Mouse (Mus musculus) embryonic facial prominence, embryonic 14.5 days (tissue): Measurements from ENCODE around the gene Ptprm. TPM values are rescaled to one million over a fixed set of nuclear protein-coding genes. Genes with fewer than 3 reads are reported as not detected.

Source experiments
- ATAC-seq: fragments of 200-750 bp; cut with Nextera tagmentation; 2 replicates; pipeline ENCODE4 v1.8.0; 2017; ENCODE audit warnings: low read depth, moderate number of reproducible peaks, moderate TSS enrichment
- DNase-seq: peaks from one replicate; pipeline ENCODE4 v3.0.0-alpha.2; 2015; ENCODE audit warnings: low spot score
- H3K27ac ChIP-seq: fragments of 300-500 bp; sonication (generic); replicated peaks from 2 replicates; pipeline ENCODE4 v1.5.1; 2014; ENCODE audit warnings: low read depth, mild to moderate bottlenecking, low read length, moderate library complexity
- H3K27me3 ChIP-seq: fragments of 300-500 bp; sonication (generic); replicated peaks from 2 replicates; pipeline ENCODE4 v1.6.1; 2014; ENCODE audit warnings: low read length; ENCODE audit not compliant: control insufficient read depth, insufficient read depth
- H3K36me3 ChIP-seq: fragments of 300-500 bp; sonication (generic); 2 replicates; pipeline ENCODE4 v1.6.1; 2014; ENCODE audit warnings: low read length, mixed read lengths; ENCODE audit not compliant: control insufficient read depth, insufficient read depth
- H3K4me1 ChIP-seq: fragments of 300-500 bp; sonication (generic); 2 replicates; pipeline ENCODE4 v1.6.1; 2014; ENCODE audit warnings: antibody characterized with exemption, low read length; ENCODE audit not compliant: control insufficient read depth, insufficient read depth
- H3K4me2 ChIP-seq: fragments of 300-500 bp; sonication (generic); 2 replicates; pipeline ENCODE4 v1.6.1; 2014; ENCODE audit warnings: low read depth, mild to moderate bottlenecking, low read length, moderate library complexity, mixed read lengths
- H3K4me3 ChIP-seq: fragments of 300-500 bp; sonication (generic); 2 replicates; pipeline ENCODE4 v1.5.1; 2014; ENCODE audit warnings: low read depth, mild to moderate bottlenecking, low read length
- H3K9ac ChIP-seq: fragments of 300-500 bp; sonication (generic); 2 replicates; pipeline ENCODE4 v1.6.1; 2014; ENCODE audit warnings: low read depth, mild to moderate bottlenecking, low read length, moderate library complexity, mixed read lengths
- H3K9me3 ChIP-seq: fragments of 300-500 bp; sonication (generic); 2 replicates; pipeline ENCODE4 v1.6.1; 2016; ENCODE audit warnings: low read length; ENCODE audit not compliant: control insufficient read depth
- WGBS: fragments of 180-500 bp; shearing (Covaris S2); extraction: QIAGEN DNeasy Blood & Tissue Kit; methylation state at CpG from one replicate; pipeline ENCODE4 v1.1.7; 2014; 5-methylcytosine and 5-hydroxymethylcytosine counted together
- polyA plus RNA-seq: library from polyadenylated mRNA; unstranded; fragments of >200 nt; fragmentation: Nextera tagmentation; extraction: Ambion mirVana; gene quantifications from 2 replicates; pipeline ENCODE4 v1.2.1, GENCODE M21; 2014

Ptprm gene
- polyA plus RNA-seq, 1 experiment from 2014 or later = 20.4 TPM

GRCm38 (mm10) chr17:67209676-67210344 is 144.4 kb downstream of the Ptprm start:
- Histone ChIP-seq H3K27ac (no peak overlapping the region), H3K27me3 (no peaks in the 10 kb centered on the region), H3K4me1 (peaks cover 12% of the 10 kb centered on the region), H3K4me2 (no peak overlapping the region), H3K9me3 (no peaks in the 10 kb centered on the region), H3K36me3 (no peaks in the 10 kb centered on the region), H3K4me3 (no peak overlapping the region), H3K9ac (no peak overlapping the region)
- 49% methylated on average over 8 of the region's 8 CpGs for WGBS
- ATAC-seq (no peak), DNase-seq (peak; percentile 20)

GRCm38 (mm10) chr17:67208600-67208999 is 145.7 kb downstream of the Ptprm start:
- Histone ChIP-seq H3K4me1 (peaks cover 9% of the 10 kb centered on the region), H3K9me3 (no peaks in the 10 kb centered on the region), H3K9ac (no peak overlapping the region), H3K4me2 (no peak overlapping the region), H3K36me3 (no peaks in the 10 kb centered on the region), H3K27ac (no peak overlapping the region), H3K4me3 (no peak overlapping the region), H3K27me3 (no peaks in the 10 kb centered on the region)
- WGBS = 62% methylated on average over 5 of the region's 5 CpGs
- no peak for ATAC-seq
- peak; percentile 41 for DNase-seq

- H3K27ac ChIP-seq = no peak overlapping the region
- ATAC-seq (no peak), DNase-seq (no peak)
- H3K4me1 ChIP-seq = peaks cover 8% of the 10 kb centered on the region; the same call in 1 of the 2 replicates
- H3K27me3 ChIP-seq = no peaks in the 10 kb centered on the region
- no peak overlapping the region for H3K4me3 ChIP-seq
- H3K36me3 ChIP-seq = no peaks in the 10 kb centered on the region
- H3K4me2 ChIP-seq = no peak overlapping the region
- 91% methylated on average over 4 of the region's 4 CpGs for whole genome bisulfite sequencing
- H3K9me3 ChIP-seq = no peaks in the 10 kb centered on the region
- no peak overlapping the region for H3K9ac ChIP-seq
Measured at GRCm38 (mm10) chr17:67206984-67207383, 147.3 kb downstream of the Ptprm start.

- 38% methylated on average over 7 of the region's 7 CpGs for WGBS
- no peak for ATAC-seq
- no peak overlapping the region for H3K27ac ChIP-seq
- H3K27me3 ChIP-seq = no peaks in the 10 kb centered on the region
- no peaks in the 10 kb centered on the region for H3K4me1 ChIP-seq
- no peaks in the 10 kb centered on the region for H3K9me3 ChIP-seq
- no peaks in the 10 kb centered on the region for H3K36me3 ChIP-seq
- no peak overlapping the region for H3K4me3 ChIP-seq
- no peak for DNase-seq
- H3K9ac ChIP-seq = no peak overlapping the region
- H3K4me2 ChIP-seq = no peak overlapping the region
Measured at GRCm38 (mm10) chr17:67201151-67201550, 153.1 kb downstream of the Ptprm start.

- Histone ChIP-seq H3K4me2 (no peak overlapping the region), H3K4me3 (no peak overlapping the region), H3K27me3 (no peaks in the 10 kb centered on the region), H3K36me3 (no peaks in the 10 kb centered on the region), H3K9me3 (no peaks in the 10 kb centered on the region), H3K9ac (no peak overlapping the region), H3K4me1 (no peaks in the 10 kb centered on the region), H3K27ac (no peak overlapping the region)
- WGBS = 56% methylated on average over 5 of the region's 5 CpGs
- DNase-seq (no peak), ATAC-seq (no peak)
Measured at GRCm38 (mm10) chr17:67193728-67194127, 160.5 kb downstream of the Ptprm start.

GRCm38 (mm10) chr17:67188514-67188913 is 165.7 kb downstream of the Ptprm start:
- H3K36me3 ChIP-seq = no peaks in the 10 kb centered on the region
- H3K4me1 ChIP-seq = no peaks in the 10 kb centered on the region
- H3K27ac ChIP-seq = no peak overlapping the region
- no peak overlapping the region for H3K9ac ChIP-seq
- ATAC-seq (no peak), DNase-seq (no peak)
- no peak overlapping the region for H3K4me2 ChIP-seq
- 79% methylated on average over 2 of the region's 2 CpGs for WGBS
- no peaks in the 10 kb centered on the region for H3K9me3 ChIP-seq
- H3K27me3 ChIP-seq = no peaks in the 10 kb centered on the region
- no peak overlapping the region for H3K4me3 ChIP-seq

GRCm38 (mm10) chr17:67186879-67187278 is 167.4 kb downstream of the Ptprm start:
- no peaks in the 10 kb centered on the region for H3K4me1 ChIP-seq
- no peak overlapping the region for H3K4me2 ChIP-seq
- no peaks in the 10 kb centered on the region for H3K27me3 ChIP-seq
- ATAC-seq = no peak
- H3K9me3 ChIP-seq = no peaks in the 10 kb centered on the region
- no peak overlapping the region for H3K9ac ChIP-seq
- WGBS = 64% methylated on average over 6 of the region's 6 CpGs
- no peak overlapping the region for H3K4me3 ChIP-seq
- H3K27ac ChIP-seq = no peak overlapping the region
- H3K36me3 ChIP-seq = no peaks in the 10 kb centered on the region
- DNase-seq = no peak

- H3K4me3 ChIP-seq = no peak overlapping the region
- H3K9me3 ChIP-seq = no peaks in the 10 kb centered on the region
- no peak overlapping the region for H3K27ac ChIP-seq
- no peaks in the 10 kb centered on the region for H3K36me3 ChIP-seq
- H3K27me3 ChIP-seq = no peaks in the 10 kb centered on the region
- H3K4me1 ChIP-seq = no peaks in the 10 kb centered on the region
- no peak for DNase-seq
- H3K9ac ChIP-seq = no peak overlapping the region
- 86% methylated on average over 6 of the region's 6 CpGs for WGBS
- ATAC-seq = no peak
- no peak overlapping the region for H3K4me2 ChIP-seq
Measured at GRCm38 (mm10) chr17:67185942-67186341, 168.3 kb downstream of the Ptprm start.

GRCm38 (mm10) chr17:67179446-67179845 is 174.8 kb downstream of the Ptprm start:
- H3K4me3 ChIP-seq = no peak overlapping the region
- no peak overlapping the region for H3K27ac ChIP-seq
- H3K4me2 ChIP-seq = no peak overlapping the region
- DNase-seq = no peak
- no peaks in the 10 kb centered on the region for H3K27me3 ChIP-seq
- no peak for ATAC-seq
- H3K36me3 ChIP-seq = no peaks in the 10 kb centered on the region
- peaks cover 7% of the 10 kb centered on the region for H3K9me3 ChIP-seq
- no peak overlapping the region for H3K9ac ChIP-seq
- H3K4me1 ChIP-seq = 0 out of 2 replicates have a peak, but pooled peaks cover 2% of the 10 kb centered on the region
- WGBS = 59% methylated on average over 1 of the region's 1 CpGs
